Mouse (Mus musculus): ENCODE measurements around the gene Rnasek. TPM values are rescaled to one million over a fixed set of nuclear protein-coding genes. Genes with fewer than 3 reads are reported as not detected.

The Rnasek gene
- total and polyA plus RNA-seq, 3 experiments = 29.2 to 152 (median 133) TPM

GRCm38 (mm10) chr11:70212423-70212822 lies 27.2 kb downstream of the Rnasek start, which contains the start of gene Slc16a11:
Gene Slc16a11 (plus strand): TSS chr11:70212752.
- TF ChIP-seq POLR2AphosphoS5 (IDR thresholded peaks at IDR 0.05; ENCODE audit: insufficient replicate concordance, low read depth, low read length) = no peak
- no peak for TF ChIP-seq GATA1 (IDR thresholded peaks at IDR 0.05; ENCODE audit: borderline replicate concordance, low read length)
- TF ChIP-seq CTCF (IDR thresholded peaks at IDR 0.05; ENCODE audit: low read depth, low read length) = no peak
- TF ChIP-seq GATA2 (IDR thresholded peaks at IDR 0.05; ENCODE audit: borderline replicate concordance, low read depth, low read length) = no peak
- TF ChIP-seq TAL1 (conservative IDR thresholded peaks at IDR 0.05; ENCODE audit: low read depth, low read length) = no peak
- DNase-seq (ENCODE audit: low spot score) = no peak
- Histone ChIP-seq H3K4me3 (ENCODE audit: low read depth, low read length) (no peak within 1 kb of the TSS), H3K4me1 (ENCODE audit: insufficient read depth, low read depth, low read length) (no peaks in the 10 kb centered on the region), H3K9me3 (replicated peaks) (peaks cover 10% of the 10 kb centered on the region; the same call in 1 of the 2 replicates), H3K27me3 (ENCODE audit: insufficient read depth, low read length) (peaks cover 10% of the 10 kb centered on the region), H3K36me3 (replicated peaks) (peaks cover 24% of the 10 kb centered on the region)
- no peak for ATAC-seq (ENCODE audit: extremely low read depth, insufficient number of reproducible peaks, low FRiP score, poor library complexity, severe bottlenecking)

GRCm38 (mm10) chr11:70211972-70212371 lies 27.7 kb downstream of the Rnasek start:
- H3K27me3 ChIP-seq (ENCODE audit: insufficient read depth, low read length) = peaks cover 10% of the 10 kb centered on the region
- DNase-seq (ENCODE audit: low spot score) (no peak), ATAC-seq (ENCODE audit: extremely low read depth, insufficient number of reproducible peaks, low FRiP score, poor library complexity, severe bottlenecking) (no peak)
- H3K36me3 ChIP-seq (replicated peaks) = peaks cover 19% of the 10 kb centered on the region
- TF ChIP-seq TAL1 (conservative IDR thresholded peaks at IDR 0.05; ENCODE audit: low read depth, low read length) = no peak
- no peak for TF ChIP-seq POLR2AphosphoS5 (IDR thresholded peaks at IDR 0.05; ENCODE audit: insufficient replicate concordance, low read depth, low read length)
- no peak for TF ChIP-seq CTCF (IDR thresholded peaks at IDR 0.05; ENCODE audit: low read depth, low read length)
- no peak for TF ChIP-seq GATA1 (IDR thresholded peaks at IDR 0.05; ENCODE audit: borderline replicate concordance, low read length)
- no peak for TF ChIP-seq GATA2 (IDR thresholded peaks at IDR 0.05; ENCODE audit: borderline replicate concordance, low read depth, low read length)
- no peaks in the 10 kb centered on the region for H3K4me1 ChIP-seq (ENCODE audit: insufficient read depth, low read depth, low read length)
- H3K9me3 ChIP-seq (replicated peaks) = peaks cover 10% of the 10 kb centered on the region; the same call in 1 of the 2 replicates
- H3K4me3 ChIP-seq (ENCODE audit: low read depth, low read length) = no peak overlapping the region

GRCm38 (mm10) chr11:70210681-70211080 lies 29.0 kb downstream of the Rnasek start:
- TF ChIP-seq GATA1 (IDR thresholded peaks at IDR 0.05; ENCODE audit: borderline replicate concordance, low read length) (no peak), GATA2 (IDR thresholded peaks at IDR 0.05; ENCODE audit: borderline replicate concordance, low read depth, low read length) (no peak), CTCF (IDR thresholded peaks at IDR 0.05; ENCODE audit: low read depth, low read length) (no peak), POLR2AphosphoS5 (IDR thresholded peaks at IDR 0.05; ENCODE audit: insufficient replicate concordance, low read depth, low read length) (no peak)
- Histone ChIP-seq H3K27me3 (ENCODE audit: insufficient read depth, low read length) (peaks cover 16% of the 10 kb centered on the region), H3K36me3 (replicated peaks) (peaks cover 8% of the 10 kb centered on the region), H3K4me1 (ENCODE audit: insufficient read depth, low read depth, low read length) (no peaks in the 10 kb centered on the region), H3K4me3 (ENCODE audit: low read depth, low read length) (no peak overlapping the region), H3K9me3 (replicated peaks) (peaks cover 10% of the 10 kb centered on the region; the same call in 1 of the 2 replicates)
- DNase-seq (ENCODE audit: low spot score) (no peak), ATAC-seq (ENCODE audit: extremely low read depth, insufficient number of reproducible peaks, low FRiP score, poor library complexity, severe bottlenecking) (no peak)

GRCm38 (mm10) chr11:70208778-70209388 lies 30.8 kb downstream of the Rnasek start:
- DNase-seq (ENCODE audit: low spot score) = no peak

GRCm38 (mm10) chr11:70207283-70207682 lies 32.4 kb downstream of the Rnasek start:
- Histone ChIP-seq H3K4me1 (ENCODE audit: insufficient read depth, low read depth, low read length) (peaks cover 3% of the 10 kb centered on the region; the same call in 1 of the 2 replicates), H3K9me3 (replicated peaks) (no peaks in the 10 kb centered on the region), H3K36me3 (replicated peaks) (no peaks in the 10 kb centered on the region), H3K4me3 (ENCODE audit: low read depth, low read length) (no peak overlapping the region), H3K27me3 (ENCODE audit: insufficient read depth, low read length) (peaks cover 35% of the 10 kb centered on the region)
- TF ChIP-seq GATA2 (IDR thresholded peaks at IDR 0.05; ENCODE audit: borderline replicate concordance, low read depth, low read length) = no peak
- DNase-seq (ENCODE audit: low spot score) = no peak
- no peak for ATAC-seq (ENCODE audit: extremely low read depth, insufficient number of reproducible peaks, low FRiP score, poor library complexity, severe bottlenecking)

More at GRCm38 (mm10) chr11:70208778-70209388, 30.8 kb downstream of the Rnasek start:
- ATAC-seq (ENCODE audit: extremely low read depth, insufficient number of reproducible peaks, low FRiP score, poor library complexity, severe bottlenecking) = no peak
- Histone ChIP-seq H3K36me3 (replicated peaks) (no peaks in the 10 kb centered on the region), H3K4me1 (ENCODE audit: insufficient read depth, low read depth, low read length) (no peaks in the 10 kb centered on the region), H3K27me3 (ENCODE audit: insufficient read depth, low read length) (peaks cover 23% of the 10 kb centered on the region), H3K9me3 (replicated peaks) (no peaks in the 10 kb centered on the region), H3K4me3 (ENCODE audit: low read depth, low read length) (no peak overlapping the region)
- no peak for TF ChIP-seq CTCF (IDR thresholded peaks at IDR 0.05; ENCODE audit: low read depth, low read length)
- TF ChIP-seq GATA2 (IDR thresholded peaks at IDR 0.05; ENCODE audit: borderline replicate concordance, low read depth, low read length) = no peak
- TF ChIP-seq POLR2AphosphoS5 (IDR thresholded peaks at IDR 0.05; ENCODE audit: insufficient replicate concordance, low read depth, low read length) = no peak

GRCm38 (mm10) chr11:70206801-70207200 lies 32.8 kb downstream of the Rnasek start:
- DNase-seq (ENCODE audit: low spot score) = no peak
- H3K4me3 ChIP-seq (ENCODE audit: low read depth, low read length) = no peak overlapping the region
- no peak for TF ChIP-seq POLR2AphosphoS5 (IDR thresholded peaks at IDR 0.05; ENCODE audit: insufficient replicate concordance, low read depth, low read length)
- no peak for TF ChIP-seq GATA1 (IDR thresholded peaks at IDR 0.05; ENCODE audit: borderline replicate concordance, low read length)
- TF ChIP-seq TAL1 (conservative IDR thresholded peaks at IDR 0.05; ENCODE audit: low read depth, low read length) = no peak
- no peak for TF ChIP-seq GATA2 (IDR thresholded peaks at IDR 0.05; ENCODE audit: borderline replicate concordance, low read depth, low read length)
- no peak for TF ChIP-seq CTCF (IDR thresholded peaks at IDR 0.05; ENCODE audit: low read depth, low read length)
- peaks cover 37% of the 10 kb centered on the region for H3K27me3 ChIP-seq (ENCODE audit: insufficient read depth, low read length)
- ATAC-seq (ENCODE audit: extremely low read depth, insufficient number of reproducible peaks, low FRiP score, poor library complexity, severe bottlenecking) = no peak
- H3K4me1 ChIP-seq (ENCODE audit: insufficient read depth, low read depth, low read length) = peaks cover 7% of the 10 kb centered on the region; the same call in 1 of the 2 replicates
- no peaks in the 10 kb centered on the region for H3K9me3 ChIP-seq (replicated peaks)
- no peaks in the 10 kb centered on the region for H3K36me3 ChIP-seq (replicated peaks)
